Mouse (Mus musculus) inflammation-experienced regulatory T-cells (primary cell): Measurements from ENCODE around the gene Mypop. TPM values are rescaled to one million over a fixed set of nuclear protein-coding genes. Genes with fewer than 3 reads are reported as not detected.

Source experiments
- polyA plus RNA-seq, 2 experiments: library from polyadenylated mRNA; unstranded; fragments of 100-300 nt; shearing (Covaris generic); gene quantifications; one replicate each; pipeline ENCODE4 v1.2.1; 2017

Gene Mypop
- 1 to 10 TPM; 7.5 to 8.4 TPM for polyA plus RNA-seq

GRCm38 (mm10) chr7:18990601-18991295 lies at the start of gene Mypop:
Mypop (plus strand) TSS chr7:18991245.

GRCm38 (mm10) chr7:18987100-18987499 lies 3.9 kb upstream of the Mypop start, which contains the start of gene Nanos2:
Nanos2 (plus strand) TSS chr7:18987400.

GRCm38 (mm10) chr7:19003902-19004630 lies 13.0 kb downstream of the Mypop start, which contains the start of gene Irf2bp1:
Irf2bp1 (plus strand) TSS chr7:19004044.

GRCm38 (mm10) chr7:19023357-19023814 lies 32.3 kb downstream of the Mypop start, which contains the start of gene Foxa3:
Foxa3 (minus strand) TSS chr7:19023538.

GRCm38 (mm10) chr7:19024096-19024506 lies 33.1 kb downstream of the Mypop start, which contains the start of gene Sympk:
Sympk (plus strand) TSS chr7:19024377.

Other genes with a start within 250 kb of the Mypop start
- 1 to 10 TPM in 1 of 2 experiments, not detected in 1; 1.0 TPM for gene Psg19, start 192.7 kb upstream of the Mypop start, polyA plus RNA-seq
- gene Psg17, start 169.6 kb upstream of the Mypop start, polyA plus RNA-seq: not detected
- gene Mill2, start 151.3 kb upstream of the Mypop start, polyA plus RNA-seq: under 1 TPM in 1 of 2 experiments, not detected in 1; 0.68 TPM
- 100 to 1,000 TPM in 1 of 2 experiments, 10 to 100 TPM in 1; 88.7 to 183 TPM for gene Pglyrp1, start 119.9 kb upstream of the Mypop start, polyA plus RNA-seq
- gene Ccdc61, start 80.8 kb upstream of the Mypop start, polyA plus RNA-seq: 10 to 100 TPM; 34.8 to 42.9 TPM
- under 1 TPM; 0.06 to 0.59 TPM for gene Nova2, start 65.4 kb upstream of the Mypop start, polyA plus RNA-seq
- gene Nanos2, start 3.8 kb upstream of the Mypop start, polyA plus RNA-seq: under 1 TPM in 1 of 2 experiments, not detected in 1; 0.42 TPM
- 10 to 100 TPM; 48.7 to 64.1 TPM for gene Irf2bp1, start 12.8 kb downstream of the Mypop start, polyA plus RNA-seq
- gene Foxa3, start 32.3 kb downstream of the Mypop start, polyA plus RNA-seq: under 1 TPM; 0.07 to 0.64 TPM
- gene Sympk, start 33.1 kb downstream of the Mypop start, polyA plus RNA-seq: 10 to 100 TPM; 22.4 to 23.4 TPM
- under 1 TPM in 1 of 2 experiments, not detected in 1; 0.16 TPM for gene Rsph6a, start 63.4 kb downstream of the Mypop start, polyA plus RNA-seq
- gene Dmwd, start 85.0 kb downstream of the Mypop start, polyA plus RNA-seq: 1 to 10 TPM in 1 of 2 experiments, not detected in 1; 1.4 TPM
- gene Dmpk, start 92.6 kb downstream of the Mypop start, polyA plus RNA-seq: under 1 TPM; 0.35 to 0.40 TPM
- gene Six5, start 103.3 kb downstream of the Mypop start, polyA plus RNA-seq: under 1 TPM; 0.15 to 0.88 TPM
- under 1 TPM in 1 of 2 experiments, not detected in 1; 0.11 TPM for gene Gm4969, start 127.1 kb downstream of the Mypop start, polyA plus RNA-seq
- 10 to 100 TPM; 18.1 to 22.6 TPM for gene Fbxo46, start 128.6 kb downstream of the Mypop start, polyA plus RNA-seq
- gene Qpctl, start 158.0 kb downstream of the Mypop start, polyA plus RNA-seq: 10 to 100 TPM in 1 of 2 experiments, 1 to 10 TPM in 1; 9.6 to 11.2 TPM
- 10 to 100 TPM; 35.0 to 39.0 TPM for gene Snrpd2, start 158.5 kb downstream of the Mypop start, polyA plus RNA-seq
- under 1 TPM in 1 of 2 experiments, not detected in 1; 0.39 TPM for gene Gipr, start 174.9 kb downstream of the Mypop start, polyA plus RNA-seq
- gene Eml2, start 185.2 kb downstream of the Mypop start, polyA plus RNA-seq: 10 to 100 TPM; 19.8 to 24.3 TPM
- under 1 TPM in 1 of 2 experiments, not detected in 1; 0.27 TPM for gene Gpr4, start 221.3 kb downstream of the Mypop start, polyA plus RNA-seq
- 10 to 100 TPM; 21.1 to 31.1 TPM for gene Opa3, start 237.1 kb downstream of the Mypop start, polyA plus RNA-seq